Mouse (Mus musculus) v-Abl transformed pro-B cells (cell line): Measurements from ENCODE around the gene D930048N14Rik.

Source experiments
- in situ Hi-C, 2 experiments: fragments of 400-800 bp; cut with MboI; formaldehyde crosslinking; loops; one replicate each; pipeline ENCODE4 v1.15.1; 2025; ENCODE audit not compliant: unreplicated experiment in 2 of 2

Gene D930048N14Rik

GRCm38 (mm10) chr11:51679466-51679865, 28.7 kb downstream of the D930048N14Rik start:
- in situ Hi-C loops = loop anchor here in 1 of 2 experiments (25.0 kb wide), 1 partner anchor 417 kb away; the partner anchor contains the start of genes BC049762 and Clk4

- in situ Hi-C loops = loop anchor here (5.0 to 25.0 kb wide), 2 partner anchors 64 to 419 kb away; partner anchors contain the start of genes Nhp2 (in 2 of the 2), BC049762 (in 1 of the 2) and Clk4 (in 1 of the 2)
These were observed 30.7 kb downstream of the D930048N14Rik start for GRCm38 (mm10) chr11:51681324-51681975.

- in situ Hi-C loops = loop anchor here (5.0 to 25.0 kb wide), 2 partner anchors 65 to 420 kb away; partner anchors contain the start of genes Nhp2 (in 2 of the 2), BC049762 (in 1 of the 2) and Clk4 (in 1 of the 2)
These were observed 31.2 kb downstream of the D930048N14Rik start for GRCm38 (mm10) chr11:51681976-51682374.

GRCm38 (mm10) chr11:51688330-51689328, 37.9 kb downstream of the D930048N14Rik start, which contains the start of gene 0610009B22Rik:
0610009B22Rik (minus strand) TSS chr11:51688874.
- in situ Hi-C loops = loop anchor here in 1 of 2 experiments (25.0 kb wide), 1 partner anchor 426 kb away; the partner anchor contains the start of genes BC049762 and Clk4

GRCm38 (mm10) chr11:51689343-51689742, 38.6 kb downstream of the D930048N14Rik start:
- in situ Hi-C loops = loop anchor here in 1 of 2 experiments (25.0 kb wide), 1 partner anchor 427 kb away; the partner anchor contains the start of genes BC049762 and Clk4

GRCm38 (mm10) chr11:51690597-51690996, 39.8 kb downstream of the D930048N14Rik start:
- in situ Hi-C loops = loop anchor here in 1 of 2 experiments (10.0 to 25.0 kb wide), 2 partner anchors 428 to 664 kb away; partner anchors contain the start of genes BC049762 and Clk4

GRCm38 (mm10) chr11:51694984-51695383, 44.2 kb downstream of the D930048N14Rik start:
- in situ Hi-C loops = loop anchor here in 1 of 2 experiments (10.0 to 25.0 kb wide), 2 partner anchors 433 to 660 kb away; partner anchors contain the start of genes BC049762 and Clk4

GRCm38 (mm10) chr11:51702831-51703230, 52.1 kb downstream of the D930048N14Rik start:
- in situ Hi-C loops = loop anchor here in 1 of 2 experiments (10.0 to 25.0 kb wide), 3 partner anchors 1572 to 1984 kb away; no protein-coding TSS in a partner anchor

- in situ Hi-C loops = loop anchor here in 1 of 2 experiments (10.0 to 25.0 kb wide), 3 partner anchors 1571 to 1984 kb away; no protein-coding TSS in a partner anchor
These were observed 52.7 kb downstream of the D930048N14Rik start for GRCm38 (mm10) chr11:51703379-51703998.

- in situ Hi-C loops = loop anchor here in 1 of 2 experiments (10.0 to 25.0 kb wide), 3 partner anchors 1568 to 1981 kb away; no protein-coding TSS in a partner anchor
These were observed 55.7 kb downstream of the D930048N14Rik start for GRCm38 (mm10) chr11:51706451-51706850.

- in situ Hi-C loops = loop anchor here in 1 of 2 experiments (10.0 to 25.0 kb wide), 3 partner anchors 1568 to 1980 kb away; no protein-coding TSS in a partner anchor
These were observed 56.3 kb downstream of the D930048N14Rik start for GRCm38 (mm10) chr11:51707080-51707479.
